Mouse (Mus musculus): Measurements from ENCODE around the gene Nfatc4. TPM values are rescaled to one million over a fixed set of nuclear protein-coding genes. Genes with fewer than 3 reads are reported as not detected.
A peak's percentile ranks its signal among the peaks of the same experiment; 100 is the strongest.

Nfatc4 gene
- polyA plus RNA-seq, 1 experiment from 2014 or later: 34.6 TPM

- WGBS: 5% methylated on average over 40 of the region's 40 CpGs
- DNase-seq (ENCODE audit: low spot score): peak; percentile 30
These were observed 34.5 kb upstream of the Nfatc4 start, which contains the start of gene Ripk3 for GRCm38 (mm10) chr14:55788256-55789050. Ripk3 (minus strand) TSS chr14:55788865.

GRCm38 (mm10) chr14:55793461-55793860 is 29.5 kb upstream of the Nfatc4 start:
- DNase-seq (ENCODE audit: low spot score): no peak
- Histone ChIP-seq H3K4me1 (replicated peaks) (peaks cover 4% of the 10 kb centered on the region), H3K27ac (no peak overlapping the region), H3K9me3 (no peaks in the 10 kb centered on the region), H3K4me3 (no peak overlapping the region), H3K36me3 (no peaks in the 10 kb centered on the region), H3K27me3 (ENCODE audit: insufficient read depth, poor library complexity, severe bottlenecking) (peaks cover 24% of the 10 kb centered on the region)
- WGBS: 71% methylated on average over 2 of the region's 2 CpGs

More at GRCm38 (mm10) chr14:55788256-55789050, 34.5 kb upstream of the Nfatc4 start, which contains the start of gene Ripk3:
- Histone ChIP-seq H3K4me3 (peak within 1 kb of the TSS; percentile 45), H3K4me1 (replicated peaks) (peaks cover 19% of the 10 kb centered on the region), H3K36me3 (no peaks in the 10 kb centered on the region), H3K27ac (0 out of 2 replicates have a peak within 1 kb of the TSS, but pooled peaks have one; percentile 6), H3K27me3 (ENCODE audit: insufficient read depth, poor library complexity, severe bottlenecking) (peaks cover 74% of the 10 kb centered on the region), H3K9me3 (no peaks in the 10 kb centered on the region)

GRCm38 (mm10) chr14:55793946-55794345 is 29.0 kb upstream of the Nfatc4 start:
- WGBS: 72% methylated on average over 2 of the region's 2 CpGs
- DNase-seq (ENCODE audit: low spot score): no peak

GRCm38 (mm10) chr14:55795380-55796163 is 27.4 kb upstream of the Nfatc4 start:
- Histone ChIP-seq H3K36me3 (no peaks in the 10 kb centered on the region), H3K9me3 (no peaks in the 10 kb centered on the region), H3K27ac (no peak overlapping the region), H3K4me3 (no peak overlapping the region), H3K27me3 (ENCODE audit: insufficient read depth, poor library complexity, severe bottlenecking) (peaks cover 3% of the 10 kb centered on the region), H3K4me1 (replicated peaks) (no peaks in the 10 kb centered on the region)
- 89% methylated on average over 15 of the region's 15 CpGs for WGBS
- no peak for DNase-seq (ENCODE audit: low spot score)

More at GRCm38 (mm10) chr14:55793946-55794345, 29.0 kb upstream of the Nfatc4 start:
- Histone ChIP-seq H3K27me3 (ENCODE audit: insufficient read depth, poor library complexity, severe bottlenecking) (peaks cover 19% of the 10 kb centered on the region), H3K27ac (no peak overlapping the region), H3K9me3 (no peaks in the 10 kb centered on the region), H3K4me3 (no peak overlapping the region), H3K4me1 (replicated peaks) (no peaks in the 10 kb centered on the region), H3K36me3 (no peaks in the 10 kb centered on the region)

- H3K27ac ChIP-seq: peak overlapping the region; percentile 77
- 19% methylated on average over 16 of the region's 16 CpGs for WGBS
These were observed 8.1 kb upstream of the Nfatc4 start for GRCm38 (mm10) chr14:55814885-55815284.

DNA sequence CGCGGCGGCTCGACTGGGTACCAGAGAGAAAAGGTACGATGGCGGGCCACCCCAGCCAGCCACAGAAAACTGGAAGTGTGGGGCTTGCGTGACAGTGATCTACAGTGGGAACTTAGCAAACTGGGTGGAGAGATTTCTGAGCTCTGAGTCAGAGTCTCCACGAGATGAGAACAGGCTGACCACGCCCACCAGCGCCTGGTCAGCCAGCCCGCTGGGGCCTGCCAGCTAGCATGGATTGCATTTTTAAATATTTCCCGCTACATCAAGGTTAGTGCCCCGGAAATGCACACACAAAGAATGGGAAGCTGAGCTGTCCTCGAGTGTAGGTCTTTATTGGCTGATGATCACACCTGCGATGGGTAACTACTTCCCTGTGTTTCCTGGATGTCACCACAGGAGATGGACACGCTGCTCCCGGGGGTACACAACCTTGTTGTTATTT is 7.6 kb upstream of the Nfatc4 start:
- 23% methylated on average over 17 of the region's 17 CpGs for WGBS
- H3K27me3 ChIP-seq (ENCODE audit: insufficient read depth, poor library complexity, severe bottlenecking): no peaks in the 10 kb centered on the region
- peak; percentile 34 for DNase-seq (ENCODE audit: low spot score)
- peak overlapping the region; percentile 62 for H3K4me3 ChIP-seq
- H3K27ac ChIP-seq: peak overlapping the region; percentile 77
- H3K9me3 ChIP-seq: no peaks in the 10 kb centered on the region
- H3K4me1 ChIP-seq (replicated peaks): peaks cover 13% of the 10 kb centered on the region
- H3K36me3 ChIP-seq: no peaks in the 10 kb centered on the region

More at GRCm38 (mm10) chr14:55814885-55815284, 8.1 kb upstream of the Nfatc4 start:
- peaks cover 13% of the 10 kb centered on the region for H3K4me1 ChIP-seq (replicated peaks)
- DNase-seq (ENCODE audit: low spot score): peak; percentile 79
- no peaks in the 10 kb centered on the region for H3K9me3 ChIP-seq
- H3K27me3 ChIP-seq (ENCODE audit: insufficient read depth, poor library complexity, severe bottlenecking): no peaks in the 10 kb centered on the region
- peak overlapping the region; percentile 62 for H3K4me3 ChIP-seq
- H3K36me3 ChIP-seq: no peaks in the 10 kb centered on the region

GRCm38 (mm10) chr14:55819845-55820405 is 3.0 kb upstream of the Nfatc4 start:
- Histone ChIP-seq H3K4me1 (replicated peaks) (peaks cover 33% of the 10 kb centered on the region), H3K9me3 (no peaks in the 10 kb centered on the region), H3K27ac (no peak overlapping the region), H3K4me3 (no peak overlapping the region), H3K36me3 (no peaks in the 10 kb centered on the region), H3K27me3 (ENCODE audit: insufficient read depth, poor library complexity, severe bottlenecking) (no peaks in the 10 kb centered on the region)
- WGBS: 80% methylated on average over 7 of the region's 7 CpGs
- no peak for DNase-seq (ENCODE audit: low spot score)

DNA sequence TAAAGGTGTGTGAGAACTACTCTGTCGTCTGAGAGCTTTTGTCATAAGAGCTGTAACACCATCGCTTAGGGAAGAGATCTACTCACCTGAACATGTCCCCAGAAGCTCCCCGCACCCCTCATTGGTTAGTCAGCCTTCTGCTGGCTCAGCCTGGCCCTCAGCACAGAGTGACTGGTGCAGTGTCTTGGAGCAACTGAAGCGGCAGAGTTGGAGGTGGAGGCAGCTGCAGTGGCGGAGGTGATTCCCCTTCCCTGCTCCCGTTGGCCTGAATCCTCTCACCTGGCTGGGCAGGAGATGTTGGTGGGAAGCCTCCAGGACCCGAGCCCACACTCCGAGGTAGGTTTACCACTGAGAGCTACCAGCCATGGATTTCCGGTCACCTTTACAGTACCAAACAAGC is 2.4 kb upstream of the Nfatc4 start:
- Histone ChIP-seq H3K9me3 (no peaks in the 10 kb centered on the region), H3K36me3 (no peaks in the 10 kb centered on the region), H3K27ac (no peak overlapping the region), H3K4me3 (no peak overlapping the region), H3K27me3 (ENCODE audit: insufficient read depth, poor library complexity, severe bottlenecking) (peaks cover 5% of the 10 kb centered on the region), H3K4me1 (replicated peaks) (peaks cover 33% of the 10 kb centered on the region)
- DNase-seq (ENCODE audit: low spot score): no peak
- 86% methylated on average over 9 of the region's 9 CpGs for WGBS

DNA sequence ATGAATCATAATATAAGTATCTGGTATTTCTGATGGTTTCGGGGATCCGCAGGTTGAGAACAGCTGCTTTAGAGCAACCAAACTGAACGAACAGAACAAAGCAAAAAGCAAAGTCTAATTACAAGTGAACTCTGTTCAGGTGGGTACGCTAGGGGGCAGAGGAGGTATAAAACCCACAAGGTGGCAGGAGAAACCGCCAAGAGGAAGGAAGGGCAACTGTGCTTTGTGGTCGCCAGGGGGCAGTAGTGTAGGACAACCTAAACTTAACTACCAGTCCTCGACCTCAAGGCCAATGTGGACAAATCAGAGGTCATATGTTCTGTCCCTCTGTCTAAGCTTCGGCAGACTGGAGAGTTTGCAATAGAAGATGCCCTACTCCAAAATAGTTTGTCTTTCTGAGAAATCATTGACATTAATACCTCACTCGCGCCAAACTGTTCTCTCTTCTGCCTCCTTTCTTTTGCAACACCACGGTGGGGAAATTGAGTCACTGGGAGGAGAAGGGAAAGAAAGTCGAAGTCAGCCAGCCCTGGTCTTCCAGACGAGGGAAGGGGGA is 431 bp upstream of the Nfatc4 start:
- WGBS: 7% methylated on average over 13 of the region's 13 CpGs
- peaks cover 24% of the 10 kb centered on the region for H3K27me3 ChIP-seq (ENCODE audit: insufficient read depth, poor library complexity, severe bottlenecking)

DNA sequence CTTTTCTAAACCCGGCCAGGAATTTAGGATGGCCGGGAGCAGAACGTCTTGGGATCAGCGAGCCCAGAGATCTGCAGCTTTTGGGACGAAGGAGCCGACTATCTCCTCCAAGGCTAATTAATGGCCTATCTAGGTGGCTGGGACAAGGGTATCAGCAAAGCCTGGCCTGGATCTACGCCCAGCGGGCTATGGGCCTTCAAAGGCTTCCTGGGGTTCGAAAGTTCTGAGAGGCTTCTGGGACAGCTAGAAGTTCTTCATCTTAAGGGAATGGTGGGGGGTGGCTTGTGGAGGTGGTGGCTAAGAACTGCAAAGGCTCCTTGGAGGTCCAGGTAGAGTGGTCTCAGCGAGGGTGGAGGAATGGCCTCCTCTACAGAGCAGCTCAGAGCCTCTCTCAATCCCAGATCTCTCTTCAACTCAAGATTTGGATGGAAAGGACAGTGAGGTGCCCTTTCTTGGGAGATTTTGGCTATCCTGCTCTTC is 1.1 kb downstream of the Nfatc4 start:
- no peaks in the 10 kb centered on the region for H3K36me3 ChIP-seq
- H3K4me3 ChIP-seq: peak overlapping the region; percentile 70
- H3K27me3 ChIP-seq (ENCODE audit: insufficient read depth, poor library complexity, severe bottlenecking): peaks cover 38% of the 10 kb centered on the region
- peak; percentile 72 for DNase-seq (ENCODE audit: low spot score)
- WGBS: under 1% methylated on average over 10 of the region's 10 CpGs
- no peaks in the 10 kb centered on the region for H3K9me3 ChIP-seq
- H3K4me1 ChIP-seq (replicated peaks): peaks cover 62% of the 10 kb centered on the region
- peak overlapping the region; percentile 96 for H3K27ac ChIP-seq

More for the DNA sequence above, 431 bp upstream of the Nfatc4 start:
- Histone ChIP-seq H3K36me3 (no peaks in the 10 kb centered on the region), H3K4me3 (peak overlapping the region; percentile 70), H3K27ac (peak overlapping the region; percentile 96), H3K4me1 (replicated peaks) (peaks cover 47% of the 10 kb centered on the region), H3K9me3 (no peaks in the 10 kb centered on the region)
- DNase-seq (ENCODE audit: low spot score): peak; percentile 85

DNA sequence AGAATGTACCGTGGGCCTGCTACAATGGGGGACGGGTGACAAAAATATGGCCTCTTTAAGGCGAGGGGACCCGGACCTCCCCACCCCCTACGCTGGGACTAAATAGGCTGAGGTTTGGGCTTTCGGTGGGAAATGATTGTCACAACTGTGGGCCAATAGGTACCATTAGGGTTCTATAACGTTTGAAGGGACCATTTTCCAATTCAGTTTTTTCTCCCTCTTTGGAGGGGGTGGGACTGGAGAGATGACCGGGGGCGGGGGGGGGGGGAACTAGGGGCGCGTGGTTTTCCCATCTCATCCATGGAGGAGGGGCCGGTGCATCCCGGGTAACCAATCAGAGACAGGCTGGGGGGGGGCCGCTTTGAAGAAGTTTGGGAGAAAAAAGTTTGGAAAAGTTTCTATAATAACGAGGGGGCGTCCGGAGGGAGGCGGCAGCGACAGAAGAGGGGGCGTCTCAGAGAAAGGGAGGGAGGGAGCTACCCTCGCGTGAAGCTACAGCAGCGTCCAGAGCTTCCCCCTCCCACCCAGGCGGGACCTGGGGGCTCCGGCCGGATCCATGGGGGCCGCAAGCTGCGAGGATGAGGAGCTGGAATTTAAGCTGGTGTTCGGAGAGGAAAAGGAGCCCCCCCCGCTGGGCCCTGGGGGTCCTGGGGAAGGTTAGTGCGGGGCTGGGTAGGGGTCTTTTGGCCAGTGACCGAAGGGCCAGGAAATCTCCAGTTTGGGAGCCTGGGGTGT is 1.7 kb downstream of the Nfatc4 start:
- no peaks in the 10 kb centered on the region for H3K9me3 ChIP-seq
- H3K4me3 ChIP-seq: peak overlapping the region; percentile 70
- peak; percentile 68 for DNase-seq (ENCODE audit: low spot score)
- H3K36me3 ChIP-seq: peaks cover 6% of the 10 kb centered on the region
- peaks cover 38% of the 10 kb centered on the region for H3K27me3 ChIP-seq (ENCODE audit: insufficient read depth, poor library complexity, severe bottlenecking)
- WGBS: 2% methylated on average over 32 of the region's 32 CpGs
- H3K4me1 ChIP-seq (replicated peaks): peaks cover 68% of the 10 kb centered on the region
- peak overlapping the region; percentile 96 for H3K27ac ChIP-seq

All from hindbrain, embryonic 10.5 days (tissue).